Mouse (Mus musculus) myocyte (in vitro differentiated cells): ENCODE measurements at regions not wholly inside any gene's neighbourhood (a gene's known extent, or its start where the extent isn't known, plus 50 kb on each side); places are given as distances from the start of the nearest gene placed in this dataset.
"Not testable (repeated sequence)": the region's sequence is repeated elsewhere in the genome, so short reads cannot be mapped to it uniquely, and the experiment has no call there.

Experiments
- H3K27me3 ChIP-seq: one replicate; pipeline ENCODE4 v1.6.1; 2011; ENCODE audit not compliant: control insufficient read depth, insufficient read depth, insufficient read length
- H3K36me3 ChIP-seq: one replicate; pipeline ENCODE4 v1.6.1; 2011; ENCODE audit not compliant: control insufficient read depth, insufficient read depth
- H3K4me2 ChIP-seq: one replicate; pipeline ENCODE4 v1.6.1; 2011; ENCODE audit warnings: low read depth, control low read depth
- H3K4me3 ChIP-seq: one replicate; pipeline ENCODE4 v1.5.1; 2011; ENCODE audit warnings: mild to moderate bottlenecking, control low read depth, moderate library complexity
- H3K79me2 ChIP-seq: one replicate; pipeline ENCODE4 v1.6.1; 2011; ENCODE audit not compliant: control insufficient read depth, insufficient read depth
- H3ac ChIP-seq: one replicate; pipeline ENCODE4 v1.6.1; 2011; ENCODE audit not compliant: control insufficient read depth, insufficient read length
- CEBPB ChIP-seq: IDR thresholded peaks from 2 replicates; pipeline ENCODE4 v1.6.1; 2011; ENCODE audit warnings: mild to moderate bottlenecking, moderate library complexity; ENCODE audit not compliant: poor library complexity, insufficient read depth, severe bottlenecking
- E2F4 ChIP-seq: IDR thresholded peaks from one replicate; pipeline ENCODE4 v1.6.1; 2011; ENCODE audit warnings: mild to moderate bottlenecking, control low read depth, moderate library complexity; ENCODE audit not compliant: insufficient read depth
- MAX ChIP-seq: IDR thresholded peaks from one replicate; pipeline ENCODE4 v1.6.1; 2011; ENCODE audit warnings: low read depth, mild to moderate bottlenecking, control low read depth
- MYOD1 ChIP-seq, 3 experiments: IDR thresholded peaks; one replicate each; pipeline ENCODE4 v1.6.1; 2011; ENCODE audit warnings: control low read depth in 2 of 3, low read depth in 2 of 3, mild to moderate bottlenecking in 2 of 3, moderate library complexity in 1 of 3; ENCODE audit not compliant: insufficient read length in 2 of 3, control insufficient read depth in 1 of 3
- MYOG ChIP-seq, 3 experiments: IDR thresholded peaks; one replicate each; pipeline ENCODE4 v1.6.1; 2011; ENCODE audit warnings: control low read depth in 2 of 3, low read depth in 2 of 3, mild to moderate bottlenecking in 2 of 3; ENCODE audit not compliant: insufficient read length in 2 of 3, control insufficient read depth in 1 of 3, insufficient read depth in 1 of 3
- POLR2A ChIP-seq: IDR thresholded peaks from one replicate; pipeline ENCODE4 v1.6.1; 2011; ENCODE audit warnings: low read depth, mild to moderate bottlenecking, control low read depth, moderate library complexity; ENCODE audit not compliant: insufficient read length
- POLR2AphosphoS2 ChIP-seq: IDR thresholded peaks from one replicate; pipeline ENCODE4 v1.6.1; 2011; ENCODE audit warnings: low read depth, control low read depth; ENCODE audit not compliant: insufficient read length
- REST ChIP-seq: IDR thresholded peaks from one replicate; pipeline ENCODE4 v1.6.1; 2011; ENCODE audit warnings: mild to moderate bottlenecking, control low read depth, moderate library complexity; ENCODE audit not compliant: insufficient read depth, insufficient read length
- SRF ChIP-seq: IDR thresholded peaks from one replicate; pipeline ENCODE4 v1.6.1; 2011; ENCODE audit warnings: low read depth; ENCODE audit not compliant: control insufficient read depth, insufficient read length
- TCF12 ChIP-seq: IDR thresholded peaks from one replicate; pipeline ENCODE4 v1.6.1; 2011; ENCODE audit warnings: mild to moderate bottlenecking, control low read depth; ENCODE audit not compliant: poor library complexity, insufficient read depth, severe bottlenecking
- TCF3 ChIP-seq: IDR thresholded peaks from one replicate; pipeline ENCODE4 v1.6.1; 2011; ENCODE audit warnings: low read depth, control low read depth; ENCODE audit not compliant: insufficient read length
- USF1 ChIP-seq: IDR thresholded peaks from one replicate; pipeline ENCODE4 v1.6.1; 2011; ENCODE audit warnings: low read depth, mild to moderate bottlenecking, control low read depth, moderate library complexity

DNA sequence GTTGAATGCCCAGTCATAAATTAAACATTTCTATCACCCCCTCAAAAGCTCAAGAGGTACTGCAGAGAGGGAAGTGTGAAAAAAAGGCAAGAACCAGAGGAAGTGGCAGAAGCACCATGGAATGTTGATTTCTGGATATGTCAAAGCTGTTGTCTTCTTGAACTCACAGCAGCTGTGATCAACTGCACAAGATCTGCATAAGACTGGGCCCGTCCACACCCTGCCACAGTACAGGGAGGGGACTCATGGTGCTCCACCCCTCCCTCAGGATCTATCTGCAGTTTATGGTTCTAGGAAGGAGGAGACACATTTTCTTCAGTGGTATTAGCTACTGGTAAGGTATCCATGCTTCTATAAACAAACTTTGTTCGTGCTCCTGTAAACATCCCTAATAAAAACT is 92.9 kb upstream of the Rack1 start:
- Histone ChIP-seq H3K36me3 (no peaks in the 10 kb centered on the region), H3K4me2 (no peak overlapping the region), H3K4me3 (no peak overlapping the region), H3K27me3 (no peaks in the 10 kb centered on the region), H3K79me2 (no peaks in the 10 kb centered on the region), H3ac (no peak overlapping the region)
- no peak for TF ChIP-seq REST
- no peak for TF ChIP-seq SRF
- TF ChIP-seq TCF3 = no peak
- TF ChIP-seq TCF12 = no peak
- TF ChIP-seq MAX = no peak
- TF ChIP-seq CEBPB = no peak
- no peak for TF ChIP-seq MYOD1 (IDR thresholded peaks at IDR 0.05; ENCODE audit: control insufficient read depth in 1 of 3, insufficient read length in 2 of 3, low read depth in 2 of 3)
- no peak for TF ChIP-seq MYOG (IDR thresholded peaks at IDR 0.05; ENCODE audit: control insufficient read depth in 1 of 3, insufficient read depth in 1 of 3, insufficient read length in 2 of 3, low read depth in 2 of 3)
- TF ChIP-seq USF1 = no peak
- TF ChIP-seq POLR2AphosphoS2 = no peak
- TF ChIP-seq POLR2A = no peak
- no peak for TF ChIP-seq E2F4

DNA sequence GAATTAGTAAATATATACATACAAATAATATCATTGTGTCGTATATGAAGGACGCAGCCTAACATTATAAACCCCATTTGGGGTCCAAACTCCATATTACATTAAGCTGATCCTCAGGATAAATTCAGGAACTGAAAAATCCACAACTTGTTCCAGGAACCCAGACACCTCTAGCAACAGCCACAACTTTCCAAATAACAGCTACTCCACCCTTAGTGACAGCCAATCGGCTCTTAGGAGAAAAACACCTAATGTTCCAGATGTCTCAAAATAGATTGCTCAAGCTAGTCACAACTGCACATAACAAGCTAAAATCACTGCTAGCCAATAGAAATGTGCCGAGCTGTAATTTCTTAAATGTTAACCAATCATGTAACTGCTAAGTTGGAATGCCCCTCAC is 89.2 kb upstream of the Rack1 start:
- Histone ChIP-seq H3K4me3 (no peak overlapping the region), H3K27me3 (no peaks in the 10 kb centered on the region), H3K79me2 (no peaks in the 10 kb centered on the region), H3K36me3 (no peaks in the 10 kb centered on the region), H3K4me2 (no peak overlapping the region), H3ac (no peak overlapping the region)
- TF ChIP-seq TCF12 (no peak), CEBPB (no peak), REST (no peak), MAX (no peak), POLR2A (no peak), MYOD1 (IDR thresholded peaks at IDR 0.05; ENCODE audit: control insufficient read depth in 1 of 3, insufficient read length in 2 of 3, low read depth in 2 of 3) (no peak), E2F4 (no peak), MYOG (IDR thresholded peaks at IDR 0.05; ENCODE audit: control insufficient read depth in 1 of 3, insufficient read depth in 1 of 3, insufficient read length in 2 of 3, low read depth in 2 of 3) (no peak), TCF3 (no peak), USF1 (no peak), SRF (no peak), POLR2AphosphoS2 (no peak)

DNA sequence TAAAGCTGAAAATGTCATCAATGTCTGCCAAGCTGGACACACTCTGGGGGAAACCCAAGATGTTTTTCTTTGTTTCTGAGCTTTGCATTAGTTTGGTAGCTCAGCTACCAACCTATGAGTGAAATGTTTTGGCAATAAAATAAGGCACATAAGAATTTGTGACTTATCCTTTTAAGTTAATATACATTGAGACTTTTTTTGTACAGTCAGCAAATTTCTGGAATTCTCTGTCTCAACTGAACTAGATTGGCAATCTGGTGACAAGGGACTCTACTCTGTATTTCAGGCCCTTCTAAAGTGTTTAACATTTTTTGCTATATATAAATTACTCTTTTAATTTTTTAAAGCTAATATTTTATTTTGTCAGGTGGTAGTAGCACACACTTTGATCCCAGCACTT is 76.1 kb upstream of the Rack1 start:
- Histone ChIP-seq H3K4me3 (no peak overlapping the region), H3K36me3 (no peaks in the 10 kb centered on the region), H3K4me2 (no peak overlapping the region), H3K79me2 (no peaks in the 10 kb centered on the region), H3K27me3 (no peaks in the 10 kb centered on the region), H3ac (no peak overlapping the region)
- TF ChIP-seq TCF3 (no peak), POLR2AphosphoS2 (no peak), MYOG (IDR thresholded peaks at IDR 0.05; ENCODE audit: control insufficient read depth in 1 of 3, insufficient read depth in 1 of 3, insufficient read length in 2 of 3, low read depth in 2 of 3) (no peak), TCF12 (no peak), MAX (no peak), CEBPB (no peak), SRF (no peak), MYOD1 (IDR thresholded peaks at IDR 0.05; ENCODE audit: control insufficient read depth in 1 of 3, insufficient read length in 2 of 3, low read depth in 2 of 3) (no peak), REST (no peak)

DNA sequence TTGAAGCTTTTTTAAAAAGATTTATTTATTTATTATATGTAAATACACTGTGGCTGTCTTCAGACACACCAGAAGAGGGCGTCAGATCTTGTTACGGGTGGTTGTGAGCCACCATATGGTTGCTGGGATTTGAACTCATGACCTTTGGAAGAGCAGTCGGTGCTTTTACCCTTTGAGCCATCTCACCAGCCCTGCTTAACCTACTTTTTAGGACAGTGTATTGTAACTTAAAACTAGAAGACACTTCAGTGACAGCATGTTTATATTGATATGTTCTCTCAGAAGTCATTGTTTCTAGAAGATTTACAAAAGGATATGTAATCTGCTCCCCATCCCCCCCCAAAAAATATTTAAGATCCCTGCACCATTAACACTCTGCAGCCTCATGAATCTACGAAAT is 69.3 kb upstream of the Rack1 start:
- H3K36me3 ChIP-seq, H3ac ChIP-seq, H3K27me3 ChIP-seq, H3K4me3 ChIP-seq, H3K4me2 ChIP-seq, H3K79me2 ChIP-seq: not testable (repeated sequence)

DNA sequence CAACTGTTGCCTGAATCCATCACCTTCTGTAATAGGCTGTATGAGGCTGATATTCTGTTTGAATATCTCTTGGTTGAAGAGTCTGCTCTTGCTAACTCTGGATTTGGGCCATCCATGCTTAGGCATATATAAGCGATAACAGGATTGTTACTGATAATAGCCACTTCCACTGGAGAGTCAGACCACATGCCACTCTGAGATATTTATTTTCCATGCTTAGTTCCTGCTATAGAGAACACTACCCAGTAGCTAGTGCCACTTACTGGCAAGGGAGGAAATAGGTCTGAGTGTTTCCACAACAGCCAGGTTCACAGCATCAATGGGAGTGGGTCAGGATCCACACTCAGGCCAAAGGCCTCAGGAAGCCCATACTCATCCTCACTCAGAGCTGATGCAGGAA is 53.6 kb upstream of the Rack1 start:
- H3K4me3 ChIP-seq = no peak overlapping the region
- H3K79me2 ChIP-seq = no peaks in the 10 kb centered on the region
- H3ac ChIP-seq = no peak overlapping the region
- H3K4me2 ChIP-seq = no peak overlapping the region
- H3K36me3 ChIP-seq = no peaks in the 10 kb centered on the region
- H3K27me3 ChIP-seq = no peaks in the 10 kb centered on the region
- no peak for TF ChIP-seq SRF

DNA sequence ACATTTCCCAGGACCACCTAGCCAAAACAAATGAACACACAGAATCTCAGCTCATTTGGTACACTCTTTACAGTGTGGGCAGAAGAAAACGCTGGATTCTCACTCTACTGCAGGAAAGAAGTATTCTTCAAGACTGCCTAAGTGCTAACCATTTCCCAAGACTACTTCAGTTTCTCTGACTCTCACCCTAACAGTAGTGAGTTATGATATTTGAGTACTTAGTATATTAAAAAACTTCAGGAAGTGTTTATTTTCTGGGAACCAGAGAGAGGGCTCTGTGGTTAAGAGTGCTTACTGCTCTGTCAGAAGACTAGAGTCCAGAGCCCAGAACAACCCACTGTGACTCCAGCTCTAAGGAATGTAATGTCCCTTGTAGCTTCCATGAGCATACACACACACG is 52.1 kb upstream of the Rack1 start:
- Histone ChIP-seq H3K27me3 (no peaks in the 10 kb centered on the region), H3K4me2 (no peak overlapping the region), H3ac (no peak overlapping the region), H3K79me2 (no peaks in the 10 kb centered on the region), H3K4me3 (no peak overlapping the region), H3K36me3 (no peaks in the 10 kb centered on the region)
- TF ChIP-seq CEBPB (no peak), TCF3 (no peak), E2F4 (no peak), USF1 (no peak)
